Mouse (Mus musculus) lung, postnatal 36 days (tissue): ENCODE results near the gene Tmem38b.

ENCODE experiments used
- DNase-seq: peaks from one replicate; pipeline ENCODE4 v3.0.0; 2022; ENCODE audit warnings: mixed read lengths

The Tmem38b gene

GRCm38 (mm10) chr4:53886342-53887088 is 60.7 kb downstream of the Tmem38b start:
- DNase-seq = no peak

DNA sequence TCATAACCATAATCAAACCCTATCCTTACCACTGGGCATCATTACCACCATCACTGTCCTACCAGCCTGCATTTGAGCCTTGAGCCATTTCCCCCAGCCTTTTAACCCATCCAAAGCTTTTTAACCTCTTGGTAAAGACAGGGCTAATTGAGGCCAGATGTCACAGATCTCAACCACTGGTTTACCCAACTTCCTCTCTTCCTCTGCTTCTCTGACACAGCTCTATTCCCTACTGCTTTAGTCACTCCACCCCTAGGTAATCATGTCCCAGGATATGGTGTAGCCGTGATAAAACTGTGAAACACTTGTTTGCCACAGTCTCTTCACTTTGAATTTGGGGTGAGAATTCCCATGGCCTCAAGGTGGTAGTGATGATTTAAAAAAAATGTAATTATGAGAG is 69.5 kb downstream of the Tmem38b start:
- no peak for DNase-seq

GRCm38 (mm10) chr4:53896150-53896833 is 70.4 kb downstream of the Tmem38b start:
- no peak for DNase-seq

DNA sequence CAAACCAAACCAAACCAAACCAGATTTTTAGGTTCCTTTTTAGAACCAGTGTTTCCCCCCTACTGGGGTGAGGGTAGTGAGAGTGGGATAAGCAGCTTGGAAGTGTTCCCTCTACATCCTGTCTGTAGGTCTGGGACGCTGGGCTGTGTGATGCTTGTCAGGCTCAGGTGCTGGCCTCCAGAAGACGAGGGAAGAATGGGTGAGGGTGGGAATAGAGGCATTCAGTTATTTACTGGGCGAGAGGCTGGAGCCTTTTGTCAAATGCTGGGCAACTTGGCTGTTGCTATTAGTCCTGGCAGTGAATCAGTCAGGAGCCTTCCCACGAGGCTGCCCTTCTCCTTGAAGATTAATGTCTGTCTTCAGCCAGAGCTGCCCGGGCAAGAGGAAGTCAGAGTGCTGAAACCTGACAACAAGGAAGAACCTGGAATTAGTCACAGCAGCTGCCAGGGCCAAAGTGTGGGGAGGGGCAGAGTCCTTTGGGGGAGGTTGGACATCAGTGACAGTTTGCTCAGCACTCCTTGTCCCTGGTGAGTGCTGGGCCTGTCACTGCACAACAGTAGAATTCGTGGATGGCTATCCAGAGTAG is 74.6 kb downstream of the Tmem38b start:
- DNase-seq = no peak

DNA sequence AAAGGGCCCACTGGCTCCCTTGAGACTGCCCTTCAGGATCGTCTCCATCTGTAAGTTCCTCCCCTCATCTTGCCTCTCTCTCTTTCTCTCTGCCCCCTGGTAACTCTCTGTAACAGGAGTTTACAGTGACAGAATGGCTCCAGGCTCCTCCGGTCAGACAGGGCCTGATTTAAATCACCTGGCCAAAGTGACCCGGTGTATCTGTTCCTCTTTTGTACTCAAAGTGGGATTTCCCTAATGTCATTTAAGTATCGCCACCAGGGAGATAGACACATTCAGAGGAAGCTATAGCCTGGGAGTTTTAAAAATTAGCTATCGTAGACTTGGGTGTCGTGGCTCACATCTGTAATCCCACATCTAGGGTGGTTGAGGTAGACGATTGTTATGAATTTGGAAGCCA is 78.5 kb downstream of the Tmem38b start:
- no peak for DNase-seq

DNA sequence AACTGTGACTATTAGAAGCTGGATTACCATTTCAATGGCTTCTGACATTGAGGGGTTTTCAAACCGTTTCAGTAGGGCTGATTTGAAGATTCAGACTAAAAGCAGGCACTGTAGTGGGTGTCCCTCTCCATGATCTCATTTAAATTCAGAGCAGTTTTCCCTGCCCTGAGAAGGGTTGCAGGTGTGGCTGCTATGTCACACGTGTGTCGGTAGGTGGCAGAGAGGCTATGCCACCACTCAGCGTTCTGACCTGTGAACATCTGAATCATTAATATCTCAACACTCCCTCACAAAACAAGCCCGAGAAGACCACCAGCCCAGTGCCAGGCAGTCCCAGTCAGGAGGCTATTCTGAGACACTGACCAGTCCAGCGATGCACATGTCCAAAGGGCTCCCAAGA is 79.7 kb downstream of the Tmem38b start:
- DNase-seq = peak; percentile 4

- DNase-seq = no peak
Observed at GRCm38 (mm10) chr4:53907071-53907470, 81.2 kb downstream of the Tmem38b start.
